Mouse (Mus musculus) embryonic facial prominence, embryonic 14.5 days (tissue): ENCODE data around the gene Eif2b3. TPM values are rescaled to one million over a fixed set of nuclear protein-coding genes. Genes with fewer than 3 reads are reported as not detected.

Experiments
- ATAC-seq: fragments of 200-750 bp; cut with Nextera tagmentation; 2 replicates; pipeline ENCODE4 v1.8.0; 2017; ENCODE audit warnings: low read depth, moderate number of reproducible peaks, moderate TSS enrichment
- DNase-seq: peaks from one replicate; pipeline ENCODE4 v3.0.0-alpha.2; 2015; ENCODE audit warnings: low spot score
- H3K27ac ChIP-seq: fragments of 300-500 bp; sonication (generic); replicated peaks from 2 replicates; pipeline ENCODE4 v1.5.1; 2014; ENCODE audit warnings: low read depth, mild to moderate bottlenecking, low read length, moderate library complexity
- H3K27me3 ChIP-seq: fragments of 300-500 bp; sonication (generic); replicated peaks from 2 replicates; pipeline ENCODE4 v1.6.1; 2014; ENCODE audit warnings: low read length; ENCODE audit not compliant: control insufficient read depth, insufficient read depth
- H3K36me3 ChIP-seq: fragments of 300-500 bp; sonication (generic); 2 replicates; pipeline ENCODE4 v1.6.1; 2014; ENCODE audit warnings: low read length, mixed read lengths; ENCODE audit not compliant: control insufficient read depth, insufficient read depth
- H3K4me1 ChIP-seq: fragments of 300-500 bp; sonication (generic); 2 replicates; pipeline ENCODE4 v1.6.1; 2014; ENCODE audit warnings: antibody characterized with exemption, low read length; ENCODE audit not compliant: control insufficient read depth, insufficient read depth
- H3K4me2 ChIP-seq: fragments of 300-500 bp; sonication (generic); 2 replicates; pipeline ENCODE4 v1.6.1; 2014; ENCODE audit warnings: low read depth, mild to moderate bottlenecking, low read length, moderate library complexity, mixed read lengths
- H3K4me3 ChIP-seq: fragments of 300-500 bp; sonication (generic); 2 replicates; pipeline ENCODE4 v1.5.1; 2014; ENCODE audit warnings: low read depth, mild to moderate bottlenecking, low read length
- H3K9ac ChIP-seq: fragments of 300-500 bp; sonication (generic); 2 replicates; pipeline ENCODE4 v1.6.1; 2014; ENCODE audit warnings: low read depth, mild to moderate bottlenecking, low read length, moderate library complexity, mixed read lengths
- H3K9me3 ChIP-seq: fragments of 300-500 bp; sonication (generic); 2 replicates; pipeline ENCODE4 v1.6.1; 2016; ENCODE audit warnings: low read length; ENCODE audit not compliant: control insufficient read depth
- WGBS: fragments of 180-500 bp; shearing (Covaris S2); extraction: QIAGEN DNeasy Blood & Tissue Kit; methylation state at CpG from one replicate; pipeline ENCODE4 v1.1.7; 2014; 5-methylcytosine and 5-hydroxymethylcytosine counted together
- polyA plus RNA-seq: library from polyadenylated mRNA; unstranded; fragments of >200 nt; fragmentation: Nextera tagmentation; extraction: Ambion mirVana; gene quantifications from 2 replicates; pipeline ENCODE4 v1.2.1, GENCODE M21; 2014

Eif2b3 gene
- polyA plus RNA-seq, 1 experiment from 2014 or later, result 38.6 TPM

DNA sequence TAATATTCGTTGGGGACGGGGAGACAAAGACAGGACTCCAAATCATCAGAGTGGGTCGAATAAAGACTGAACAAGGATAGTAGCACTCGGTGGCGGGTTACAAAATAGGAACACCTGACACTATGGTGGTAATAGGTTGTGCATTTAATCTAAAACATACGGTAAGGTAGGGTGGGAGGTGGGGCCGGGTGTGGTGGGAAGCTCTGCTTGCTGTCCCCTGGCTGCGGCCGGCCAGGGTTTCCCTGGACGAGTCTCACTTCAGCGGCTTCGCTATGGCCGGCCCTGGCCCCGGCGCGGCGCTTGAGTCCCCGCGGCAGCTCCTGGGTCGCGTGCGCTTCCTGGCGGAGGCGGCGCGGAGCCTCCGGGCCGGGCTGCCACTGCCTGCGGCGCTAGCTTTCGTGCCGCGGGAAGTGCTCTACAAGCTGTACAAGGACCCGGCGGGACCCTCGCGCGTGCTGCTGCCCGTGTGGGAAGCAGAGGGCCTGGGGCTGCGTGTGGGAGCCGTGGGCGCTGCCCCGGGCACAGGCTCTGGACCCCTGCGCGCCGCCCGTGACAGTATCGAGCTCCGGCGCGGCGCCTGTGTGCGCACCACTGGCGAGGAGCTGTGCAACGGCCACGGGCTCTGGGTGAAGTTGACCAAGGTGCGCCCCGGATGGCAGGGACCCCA is 23.9 kb upstream of the Eif2b3 start, which contains the start of gene Hectd3:
Gene Hectd3, plus strand, starts transcription at position 187 of the 667 bp plus-strand sequence.
- peak within 1 kb of the TSS; percentile 98 for H3K4me2 ChIP-seq
- peak within 1 kb of the TSS; percentile 77 for H3K9ac ChIP-seq
- WGBS, result 2% methylated on average over 37 of the region's 58 CpGs
- H3K9me3 ChIP-seq, result no peaks in the 10 kb centered on the region
- peak; percentile 75 for ATAC-seq
- H3K4me1 ChIP-seq, result peaks cover 9% of the 10 kb centered on the region
- H3K36me3 ChIP-seq, result peaks cover 23% of the 10 kb centered on the region
- H3K27ac ChIP-seq, result no peak within 1 kb of the TSS; the same call in 1 of the 2 replicates
- H3K27me3 ChIP-seq, result no peaks in the 10 kb centered on the region
- peak within 1 kb of the TSS; percentile 92 for H3K4me3 ChIP-seq
- peak; percentile 82 for DNase-seq

DNA sequence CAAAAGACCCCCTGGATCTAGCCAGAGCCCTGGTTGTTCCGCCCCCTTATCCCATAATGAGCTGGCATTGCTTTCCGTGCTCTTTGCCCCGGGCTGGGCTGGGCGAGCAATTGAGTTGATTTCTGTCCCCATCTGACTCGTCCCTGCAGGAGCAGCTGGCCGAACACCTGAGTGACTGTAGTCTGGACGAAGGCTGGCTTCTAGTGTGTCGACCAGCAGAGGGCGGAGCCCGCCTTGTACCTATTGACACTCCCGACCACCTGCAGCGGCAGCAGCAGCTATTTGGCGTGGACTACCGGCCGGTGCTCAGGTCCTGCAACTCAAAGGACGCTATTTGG is 23.4 kb upstream of the Eif2b3 start:
- peaks cover 9% of the 10 kb centered on the region for H3K4me1 ChIP-seq
- no peaks in the 10 kb centered on the region for H3K9me3 ChIP-seq
- peak overlapping the region; percentile 92 for H3K4me3 ChIP-seq
- peak; percentile 50 for DNase-seq
- no peaks in the 10 kb centered on the region for H3K27me3 ChIP-seq
- 1% methylated on average over 16 of the region's 16 CpGs for WGBS
- no peak overlapping the region; the same call in 1 of the 2 replicates for H3K27ac ChIP-seq
- ATAC-seq, result no peak
- peak overlapping the region; percentile 77 for H3K9ac ChIP-seq
- H3K4me2 ChIP-seq, result peak overlapping the region; percentile 98
- H3K36me3 ChIP-seq, result peaks cover 22% of the 10 kb centered on the region

DNA sequence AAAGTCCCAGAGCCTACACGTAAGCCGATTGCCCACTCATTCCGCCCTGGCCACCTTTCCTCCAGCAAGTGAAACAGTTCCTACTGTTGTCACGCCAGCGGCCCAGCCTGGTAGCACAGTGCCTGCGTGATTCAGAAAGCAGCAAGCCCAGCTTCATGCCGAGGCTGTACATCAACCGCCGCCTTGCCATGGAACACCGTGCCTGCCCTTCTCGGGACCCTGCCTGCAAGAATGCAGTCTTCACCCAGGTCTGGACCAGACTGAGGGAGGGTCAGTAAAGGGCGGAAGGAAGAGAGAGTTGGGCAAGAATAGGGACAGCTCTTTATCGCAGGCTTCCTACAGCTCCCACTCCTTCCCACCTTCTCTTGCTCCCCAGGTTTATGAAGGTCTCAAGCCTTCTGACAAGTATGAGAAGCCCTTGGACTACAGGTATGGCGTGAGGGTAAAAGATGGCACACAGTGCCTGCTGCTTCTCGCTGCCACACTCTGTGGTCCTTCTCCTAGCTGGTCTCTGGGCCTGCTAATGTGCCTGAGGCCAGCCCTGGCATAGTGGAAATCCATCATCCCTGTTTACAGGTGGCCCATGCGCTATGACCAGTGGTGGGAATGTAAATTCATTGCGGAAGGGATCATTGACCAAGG is 19.6 kb upstream of the Eif2b3 start:
- no peak for DNase-seq
- Histone ChIP-seq H3K27me3 (no peaks in the 10 kb centered on the region), H3K4me3 (no peak overlapping the region), H3K4me1 (peaks cover 4% of the 10 kb centered on the region), H3K27ac (no peak overlapping the region), H3K9ac (no peak overlapping the region), H3K9me3 (no peaks in the 10 kb centered on the region), H3K36me3 (peaks cover 46% of the 10 kb centered on the region), H3K4me2 (no peak overlapping the region)
- no peak for ATAC-seq
- 82% methylated on average over 17 of the region's 17 CpGs for WGBS

- Histone ChIP-seq H3K9me3 (no peaks in the 10 kb centered on the region), H3K4me2 (no peak overlapping the region), H3K27ac (no peak overlapping the region), H3K36me3 (peaks cover 47% of the 10 kb centered on the region), H3K27me3 (no peaks in the 10 kb centered on the region), H3K9ac (no peak overlapping the region), H3K4me1 (no peaks in the 10 kb centered on the region), H3K4me3 (no peak overlapping the region)
- ATAC-seq (no peak), DNase-seq (no peak)
- WGBS, result 87% methylated on average over 16 of the region's 16 CpGs
Measured at GRCm38 (mm10) chr4:117001957-117002356, 17.2 kb upstream of the Eif2b3 start.

- Histone ChIP-seq H3K4me2 (no peak overlapping the region), H3K4me1 (no peaks in the 10 kb centered on the region)
Measured at GRCm38 (mm10) chr4:117002543-117003521, 16.4 kb upstream of the Eif2b3 start.

DNA sequence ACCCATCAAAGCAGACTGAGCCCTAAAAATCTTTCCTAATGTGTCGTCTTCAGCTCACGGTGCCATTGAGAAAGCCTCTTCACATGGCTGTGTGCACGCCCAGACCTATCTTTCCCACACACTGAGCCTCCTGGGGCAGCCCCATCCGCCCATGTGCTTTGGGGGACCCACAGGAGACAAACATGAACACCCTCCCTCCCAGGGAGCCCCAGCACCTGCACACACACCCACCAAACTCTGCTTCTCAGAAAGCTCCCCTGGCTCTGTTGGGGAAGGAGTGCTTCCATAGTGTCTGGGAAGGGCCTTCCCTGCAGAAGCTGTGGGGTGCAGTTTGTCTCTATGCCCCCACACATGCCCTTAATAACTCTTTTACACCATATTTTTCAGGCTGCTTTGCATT is 14.6 kb upstream of the Eif2b3 start:
- Histone ChIP-seq H3K9ac (no peak overlapping the region), H3K4me2 (no peak overlapping the region), H3K27me3 (no peaks in the 10 kb centered on the region), H3K4me1 (no peaks in the 10 kb centered on the region), H3K9me3 (no peaks in the 10 kb centered on the region), H3K27ac (no peak overlapping the region), H3K36me3 (peaks cover 34% of the 10 kb centered on the region), H3K4me3 (no peak overlapping the region)
- 75% methylated on average over 4 of the region's 4 CpGs for WGBS
- ATAC-seq (no peak), DNase-seq (no peak)

More at GRCm38 (mm10) chr4:117002543-117003521, 16.4 kb upstream of the Eif2b3 start:
- Histone ChIP-seq H3K27ac (no peak overlapping the region), H3K36me3 (peaks cover 47% of the 10 kb centered on the region), H3K4me3 (no peak overlapping the region), H3K9me3 (no peaks in the 10 kb centered on the region), H3K27me3 (no peaks in the 10 kb centered on the region), H3K9ac (peak overlapping the region; percentile 34)
- DNase-seq, result peak; percentile 79
- ATAC-seq, result peak; percentile 71
- 53% methylated on average over 38 of the region's 38 CpGs for WGBS

DNA sequence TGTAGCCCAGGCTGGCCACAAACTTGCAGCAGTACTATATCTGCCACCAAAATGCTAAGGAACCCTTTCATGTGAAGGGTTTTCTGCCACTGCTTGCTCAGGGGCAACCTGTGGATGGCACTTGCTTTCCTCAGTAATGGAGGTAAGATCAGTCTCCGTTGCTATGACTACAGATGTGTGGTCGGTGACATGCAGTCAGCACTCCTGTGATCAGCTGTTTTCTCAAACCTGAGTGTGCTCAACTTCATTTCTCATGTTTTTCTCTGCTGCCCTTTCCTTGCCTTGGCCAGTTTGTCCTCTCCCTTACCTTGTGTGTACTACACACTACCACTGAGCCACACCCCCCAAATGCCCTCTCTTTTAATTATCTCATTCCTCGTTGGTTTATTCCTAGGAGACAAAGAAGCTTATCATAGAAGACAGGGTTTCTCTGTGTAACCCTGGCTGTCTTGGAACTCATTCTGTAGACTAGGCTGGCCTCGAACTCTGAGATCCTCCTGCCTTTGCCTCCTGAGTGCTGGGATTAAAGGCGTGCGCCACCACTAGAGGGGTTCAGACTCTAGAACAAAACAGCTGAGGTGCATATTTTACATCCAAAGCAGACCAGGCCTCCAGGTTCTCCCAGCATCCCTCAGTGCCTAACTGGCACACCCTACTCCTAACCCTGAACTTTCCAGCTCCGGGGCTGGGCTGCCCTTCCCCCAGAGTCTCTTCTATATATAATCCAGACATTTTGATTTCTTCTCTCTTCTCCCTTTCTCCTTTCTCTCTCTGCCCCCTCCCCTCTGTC is 13.4 kb upstream of the Eif2b3 start:
- DNase-seq (no peak), ATAC-seq (no peak)
- WGBS, result 83% methylated on average over 7 of the region's 7 CpGs
- H3K27ac ChIP-seq, result no peak overlapping the region
- H3K27me3 ChIP-seq, result no peaks in the 10 kb centered on the region
- peaks cover 29% of the 10 kb centered on the region for H3K36me3 ChIP-seq
- H3K9me3 ChIP-seq, result no peaks in the 10 kb centered on the region
- no peaks in the 10 kb centered on the region for H3K4me1 ChIP-seq
- H3K4me2 ChIP-seq, result no peak overlapping the region
- H3K9ac ChIP-seq, result no peak overlapping the region
- no peak overlapping the region for H3K4me3 ChIP-seq

GRCm38 (mm10) chr4:117007058-117007457 is 12.1 kb upstream of the Eif2b3 start:
- H3K4me2 ChIP-seq, result no peak overlapping the region
- no peak for ATAC-seq
- H3K9me3 ChIP-seq, result no peaks in the 10 kb centered on the region
- no peaks in the 10 kb centered on the region for H3K27me3 ChIP-seq
- H3K27ac ChIP-seq, result no peak overlapping the region
- WGBS, result 42% methylated on average over 3 of the region's 3 CpGs
- no peak for DNase-seq
- H3K4me3 ChIP-seq, result no peak overlapping the region
- H3K4me1 ChIP-seq, result no peaks in the 10 kb centered on the region
- H3K36me3 ChIP-seq, result peaks cover 17% of the 10 kb centered on the region
- H3K9ac ChIP-seq, result no peak overlapping the region
